Mouse (Mus musculus) myocyte (in vitro differentiated cells): ENCODE data around the gene Psmd11.
"Not testable (repeated sequence)": the region's sequence is repeated elsewhere in the genome, so short reads cannot be mapped to it uniquely, and the experiment has no call there.

Source experiments
- E2F4 ChIP-seq: IDR thresholded peaks from one replicate; pipeline ENCODE4 v1.6.1; 2011; ENCODE audit warnings: mild to moderate bottlenecking, control low read depth, moderate library complexity; ENCODE audit not compliant: insufficient read depth
- MAX ChIP-seq: IDR thresholded peaks from one replicate; pipeline ENCODE4 v1.6.1; 2011; ENCODE audit warnings: low read depth, mild to moderate bottlenecking, control low read depth
- MYOD1 ChIP-seq, 3 experiments: IDR thresholded peaks; one replicate each; pipeline ENCODE4 v1.6.1; 2011; ENCODE audit warnings: control low read depth in 2 of 3, low read depth in 2 of 3, mild to moderate bottlenecking in 2 of 3, moderate library complexity in 1 of 3; ENCODE audit not compliant: insufficient read length in 2 of 3, control insufficient read depth in 1 of 3
- POLR2A ChIP-seq: IDR thresholded peaks from one replicate; pipeline ENCODE4 v1.6.1; 2011; ENCODE audit warnings: low read depth, mild to moderate bottlenecking, control low read depth, moderate library complexity; ENCODE audit not compliant: insufficient read length
- USF1 ChIP-seq: IDR thresholded peaks from one replicate; pipeline ENCODE4 v1.6.1; 2011; ENCODE audit warnings: low read depth, mild to moderate bottlenecking, control low read depth, moderate library complexity

- TF ChIP-seq POLR2A; MYOD1 (IDR thresholded peaks at IDR 0.05; ENCODE audit: control insufficient read depth in 1 of 3, insufficient read length in 2 of 3, low read depth in 2 of 3); MAX; E2F4; USF1: not testable (repeated sequence)
Observed at GRCm38 (mm10) chr11:80407878-80408277, 20.5 kb upstream of the Psmd11 start.
